Comparison of ENCODE assay signal across 11 mouse cellular contexts in genomic region chr6:54126993-54127697, GRCm38 (mm10).
DNase-seq lines count a peak whose midpoint lies in the region; ATAC-seq lines count a peak whose summit lies in the region.
"Had no signal": no experiment of that assay in that cellular context is flagged by ENCODE, and none has a peak within 500 bp of the region (broad histone marks: within the 10 kb centered on the region; RNA-seq: fewer than 3 reads in every experiment).

No protein-coding gene starts in this region.

- intact Hi-C loops in left cerebral cortex, postnatal 10 days (cut with DNase I) = loop anchor here (10.0 kb wide), 1 partner anchor 1312 kb away; no protein-coding TSS in a partner anchor

- peak; percentile 36; the same call in 1 of the 2 replicates for ATAC-seq in frontal cortex, adult (ENCODE audit: low TSS enrichment)
- ATAC-seq in megakaryocyte-erythroid progenitor cell, adult 5-6 weeks (replicated peaks; ENCODE audit: low FRiP score, low TSS enrichment, poor library complexity, severe bottlenecking) = peak; percentile 52; the same call in 1 of the 2 replicates

- DNase-seq in frontal cortex, adult 2 months (ENCODE audit: extremely low spot score in 1 of 2, low spot score in 1 of 2) = no peak
- peak; percentile 21 for DNase-seq in 416B (ENCODE audit: low read depth)
- peak; percentile 66 for DNase-seq in brain, adult 2 months (ENCODE audit: low read depth, low spot score)
- no peak for DNase-seq in kidney, postnatal 36 days
- DNase-seq in right cerebral cortex, postnatal 14 days = no peak
- no peak for DNase-seq in left cerebral cortex, postnatal 10 days (ENCODE audit: extremely low spot score in 1 of 2, low spot score in 2 of 2)
- DNase-seq: gastrocnemius, postnatal 36 days; kidney, adult 18-20 months; lung, postnatal 14 days had no signal

Comparison
In these comparisons a context has a peak if more than half of its experiments do, and no peak if none do; other contexts are left out.
1. DNase-seq: peak in 416B (single experiment) and brain, adult 2 months (single experiment); none in frontal cortex, adult 2 months (0 of 2), kidney, postnatal 36 days (0 of 2), right cerebral cortex, postnatal 14 days (single experiment) and left cerebral cortex, postnatal 10 days (0 of 2).